Mouse (Mus musculus): ENCODE data around the gene Hivep2. TPM values are rescaled to one million over a fixed set of nuclear protein-coding genes. Genes with fewer than 3 reads are reported as not detected.

Gene Hivep2
- 3.2 and 6.3 TPM in 2 replicates for polyA plus RNA-seq (2011; ENCODE audit: insufficient read depth, insufficient read length, low replicate concordance, missing spikeins)

DNA sequence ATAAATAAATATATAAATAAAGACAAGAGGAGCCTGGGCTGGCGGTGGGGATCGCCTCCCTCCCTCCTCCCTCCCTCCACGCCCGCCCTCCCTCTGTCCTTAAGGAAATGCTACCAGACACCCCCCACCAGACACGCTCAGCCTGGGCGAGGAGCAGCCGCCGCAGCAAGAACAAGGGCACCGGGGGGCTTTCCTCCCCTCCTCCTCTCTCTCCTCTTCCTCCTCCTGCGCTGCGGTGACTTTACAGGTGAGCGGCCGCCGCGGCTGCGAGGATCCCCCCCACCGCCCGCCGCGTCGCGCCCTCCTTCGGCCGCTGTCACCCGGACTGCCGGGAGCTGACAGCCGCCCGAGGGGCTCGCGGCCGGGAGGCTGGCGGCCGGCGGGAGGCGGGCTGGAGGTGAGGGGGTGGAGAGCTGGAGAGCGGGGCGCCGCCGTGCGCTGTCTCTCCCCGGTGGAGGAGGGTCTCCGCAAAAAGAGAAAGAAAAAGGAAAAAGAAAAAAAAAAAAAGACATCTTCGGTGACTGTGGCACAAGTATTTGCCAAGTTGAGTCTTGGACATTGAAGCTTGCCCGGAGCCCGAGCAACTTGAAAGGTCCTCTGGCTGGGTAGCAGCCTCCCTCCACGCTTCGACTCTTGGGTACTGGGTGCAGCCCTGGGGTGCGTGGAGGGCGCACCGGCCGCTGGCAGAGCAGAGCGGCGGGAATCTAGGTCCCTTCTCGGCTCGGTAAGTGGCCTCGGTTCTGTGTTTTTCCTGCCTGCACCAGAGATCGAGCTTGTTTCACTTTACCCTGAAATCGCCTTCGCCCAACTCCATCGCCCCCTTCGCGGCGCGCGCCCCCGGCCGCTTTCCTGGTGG, at the start of gene Hivep2:
Gene Hivep2 (plus strand): TSS at position 102 of the 856 bp plus-strand sequence.
- Histone ChIP-seq H3K27ac (ENCODE audit: control insufficient read depth, insufficient read depth, low read depth, low read length, poor library complexity) (peak within 1 kb of the TSS; percentile 98), H3K4me1 (ENCODE audit: control insufficient read depth, insufficient read depth, low read length) (no peaks in the 10 kb centered on the region; the same call in 1 of the 2 replicates), H3K4me3 (replicated peaks; ENCODE audit: control insufficient read depth, low read depth, low read length) (peak within 1 kb of the TSS; percentile 70)
- under 1% methylated on average over 65 of the region's 67 CpGs for WGBS
- TF ChIP-seq POLR2A (IDR thresholded peaks at IDR 0.05; ENCODE audit: borderline replicate concordance, control insufficient read depth, low read depth, low read length): 0 out of 2 replicates have a peak, but pooled peaks have one; percentile 5
- TF ChIP-seq CTCF (IDR thresholded peaks at IDR 0.05; ENCODE audit: control insufficient read depth, insufficient read depth, low read length): no peak

GRCm38 (mm10) chr10:13916645-13917342, 49.1 kb upstream of the Hivep2 start:
- WGBS: 81% methylated on average over 12 of the region's 12 CpGs
- TF ChIP-seq CTCF (IDR thresholded peaks at IDR 0.05; ENCODE audit: control insufficient read depth, insufficient read depth, low read length): no peak
- TF ChIP-seq POLR2A (IDR thresholded peaks at IDR 0.05; ENCODE audit: borderline replicate concordance, control insufficient read depth, low read depth, low read length): no peak
- no peak overlapping the region for H3K4me3 ChIP-seq (replicated peaks; ENCODE audit: control insufficient read depth, low read depth, low read length)
- no peak overlapping the region for H3K27ac ChIP-seq (ENCODE audit: control insufficient read depth, insufficient read depth, low read depth, low read length, poor library complexity)
- H3K4me1 ChIP-seq (ENCODE audit: control insufficient read depth, insufficient read depth, low read length): no peaks in the 10 kb centered on the region

DNA sequence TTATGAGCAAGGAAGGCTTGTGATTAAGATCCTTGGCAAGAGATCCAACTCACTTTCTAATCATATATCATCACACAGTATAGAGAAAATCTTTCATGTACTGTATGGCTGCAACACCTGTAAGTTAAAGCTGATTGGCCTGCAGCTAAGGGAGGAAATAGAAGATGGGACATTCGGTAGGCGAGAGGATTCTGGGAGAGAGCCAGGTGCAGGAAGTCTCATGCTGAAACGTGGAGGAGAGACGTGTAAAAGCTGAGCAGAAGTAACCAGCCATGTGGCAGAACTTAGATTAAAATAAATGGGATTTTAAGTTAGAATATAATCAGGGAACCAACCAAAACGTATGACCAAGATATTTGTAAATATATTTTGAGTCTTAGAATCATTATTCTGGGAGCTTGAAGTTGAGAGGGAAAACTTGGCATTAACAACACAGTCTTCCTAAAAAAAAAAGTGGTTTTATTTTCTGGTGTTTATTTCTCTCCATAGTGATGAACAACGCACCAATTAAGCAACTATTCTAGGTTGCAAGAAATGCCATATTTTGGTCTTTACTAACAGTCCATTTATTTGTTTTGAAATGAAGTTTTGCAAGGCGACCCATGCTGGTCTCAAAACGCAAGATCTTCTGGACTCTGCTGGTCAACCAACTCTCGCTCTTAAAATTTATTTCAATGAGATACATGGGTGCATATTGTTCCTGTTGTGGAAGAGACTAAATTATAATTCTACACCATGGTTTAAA, 44.1 kb upstream of the Hivep2 start:
- Histone ChIP-seq H3K4me3 (replicated peaks; ENCODE audit: control insufficient read depth, low read depth, low read length) (no peak overlapping the region), H3K4me1 (ENCODE audit: control insufficient read depth, insufficient read depth, low read length) (no peaks in the 10 kb centered on the region), H3K27ac (ENCODE audit: control insufficient read depth, insufficient read depth, low read depth, low read length, poor library complexity) (no peak overlapping the region)
- TF ChIP-seq CTCF (IDR thresholded peaks at IDR 0.05; ENCODE audit: control insufficient read depth, insufficient read depth, low read length) (no peak), POLR2A (IDR thresholded peaks at IDR 0.05; ENCODE audit: borderline replicate concordance, control insufficient read depth, low read depth, low read length) (no peak)
- WGBS: 67% methylated on average over 9 of the region's 9 CpGs

GRCm38 (mm10) chr10:13929306-13929705, 36.6 kb upstream of the Hivep2 start:
- Histone ChIP-seq H3K4me3 (replicated peaks; ENCODE audit: control insufficient read depth, low read depth, low read length) (no peak overlapping the region), H3K27ac (ENCODE audit: control insufficient read depth, insufficient read depth, low read depth, low read length, poor library complexity) (no peak overlapping the region), H3K4me1 (ENCODE audit: control insufficient read depth, insufficient read depth, low read length) (no peaks in the 10 kb centered on the region)
- WGBS: 45% methylated on average over 5 of the region's 5 CpGs
- TF ChIP-seq POLR2A (IDR thresholded peaks at IDR 0.05; ENCODE audit: borderline replicate concordance, control insufficient read depth, low read depth, low read length) (no peak), CTCF (IDR thresholded peaks at IDR 0.05; ENCODE audit: control insufficient read depth, insufficient read depth, low read length) (no peak)

- H3K4me1 ChIP-seq (ENCODE audit: control insufficient read depth, insufficient read depth, low read length): no peaks in the 10 kb centered on the region
- TF ChIP-seq POLR2A (IDR thresholded peaks at IDR 0.05; ENCODE audit: borderline replicate concordance, control insufficient read depth, low read depth, low read length) (no peak), CTCF (IDR thresholded peaks at IDR 0.05; ENCODE audit: control insufficient read depth, insufficient read depth, low read length) (no peak)
- no peak overlapping the region for H3K4me3 ChIP-seq (replicated peaks; ENCODE audit: control insufficient read depth, low read depth, low read length)
- H3K27ac ChIP-seq (ENCODE audit: control insufficient read depth, insufficient read depth, low read depth, low read length, poor library complexity): no peak overlapping the region
- 39% methylated on average over 3 of the region's 3 CpGs for WGBS
Observed at GRCm38 (mm10) chr10:13932147-13932546, 33.7 kb upstream of the Hivep2 start.

GRCm38 (mm10) chr10:13933320-13933719, 32.6 kb upstream of the Hivep2 start:
- Histone ChIP-seq H3K27ac (ENCODE audit: control insufficient read depth, insufficient read depth, low read depth, low read length, poor library complexity) (no peak overlapping the region), H3K4me1 (ENCODE audit: control insufficient read depth, insufficient read depth, low read length) (no peaks in the 10 kb centered on the region), H3K4me3 (replicated peaks; ENCODE audit: control insufficient read depth, low read depth, low read length) (no peak overlapping the region)
- no peak for TF ChIP-seq POLR2A (IDR thresholded peaks at IDR 0.05; ENCODE audit: borderline replicate concordance, control insufficient read depth, low read depth, low read length)
- TF ChIP-seq CTCF (IDR thresholded peaks at IDR 0.05; ENCODE audit: control insufficient read depth, insufficient read depth, low read length): no peak
- whole genome bisulfite sequencing: 34% methylated on average over 7 of the region's 7 CpGs

DNA sequence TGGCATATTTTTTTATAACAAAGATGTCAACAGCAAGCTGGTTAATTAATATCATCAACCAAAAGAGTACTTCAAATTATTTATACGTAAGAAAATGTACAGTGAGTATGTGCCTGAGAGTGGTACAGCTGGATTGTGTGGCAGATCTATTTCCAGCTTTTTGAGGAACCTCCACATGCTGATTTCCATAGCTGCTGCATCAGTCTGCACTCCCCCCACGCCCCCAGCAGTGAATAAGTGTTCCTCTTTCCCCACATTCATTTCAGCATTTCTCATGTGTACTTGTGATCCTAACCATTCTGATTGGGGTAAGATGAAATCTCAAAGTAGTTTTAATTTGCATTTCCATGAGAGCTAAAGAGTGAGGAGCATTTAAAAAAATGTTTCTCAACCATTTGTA, 30.2 kb upstream of the Hivep2 start:
- 41% methylated on average over 2 of the region's 2 CpGs for WGBS
- no peak for TF ChIP-seq CTCF (IDR thresholded peaks at IDR 0.05; ENCODE audit: control insufficient read depth, insufficient read depth, low read length)
- no peak for TF ChIP-seq POLR2A (IDR thresholded peaks at IDR 0.05; ENCODE audit: borderline replicate concordance, control insufficient read depth, low read depth, low read length)
- Histone ChIP-seq H3K4me1 (ENCODE audit: control insufficient read depth, insufficient read depth, low read length) (no peaks in the 10 kb centered on the region), H3K27ac (ENCODE audit: control insufficient read depth, insufficient read depth, low read depth, low read length, poor library complexity) (no peak overlapping the region), H3K4me3 (replicated peaks; ENCODE audit: control insufficient read depth, low read depth, low read length) (no peak overlapping the region)
